Mouse (Mus musculus) cerebellum, adult 2 months (tissue): ENCODE data around the gene Zfp113.

Experiments
- CTCF ChIP-seq: fragments of 200-500 bp; IDR thresholded peaks from 2 replicates; pipeline ENCODE4 v1.5.1; 2011; ENCODE audit warnings: low read depth, mild to moderate bottlenecking, control low read depth, low read length, moderate library complexity, borderline replicate concordance; ENCODE audit not compliant: insufficient read depth
- POLR2A ChIP-seq: fragments of 200-500 bp; IDR thresholded peaks from 2 replicates; pipeline ENCODE4 v1.6.1; 2011; ENCODE audit warnings: low read length, control low read depth, borderline replicate concordance; ENCODE audit not compliant: insufficient read depth

GRCm38 (mm10) chr5:138118041-138118440, 37.5 kb downstream of the Zfp113 start:
- TF ChIP-seq POLR2A (no peak), CTCF (no peak)
